Mouse (Mus musculus): ENCODE measurements around the gene Gm29797. TPM values are rescaled to one million over a fixed set of nuclear protein-coding genes. Genes with fewer than 3 reads are reported as not detected.

The Gm29797 gene
- polyA plus RNA-seq (2012; ENCODE audit: low replicate concordance) = not detected in 2 replicates

GRCm38 (mm10) chr2:181656734-181657133 is at the start of gene Gm29797:
Gm29797 (plus strand) TSS chr2:181657034.

GRCm38 (mm10) chr2:181671326-181671725 is 14.5 kb downstream of the Gm29797 start, which contains the start of gene Sox18:
Sox18 (minus strand) TSS chr2:181671640.

GRCm38 (mm10) chr2:181679951-181680715 is 23.3 kb downstream of the Gm29797 start, which contains the start of gene Tcea2:
Tcea2 (plus strand) TSS chr2:181680310.

GRCm38 (mm10) chr2:181693339-181694280 is 36.8 kb downstream of the Gm29797 start, which contains the start of gene Rgs19:
Rgs19 (minus strand) TSS chr2:181693977.

GRCm38 (mm10) chr2:181698241-181698640 is 41.4 kb downstream of the Gm29797 start, which contains the start of gene Lkaaear1:
Lkaaear1 (minus strand) TSS chr2:181698442.

Other genes with a start within 250 kb of the Gm29797 start
- 2.7 TPM in 2 replicates for gene Zbtb46, start 197.6 kb upstream of the Gm29797 start, polyA plus RNA-seq (2012; ENCODE audit: low replicate concordance)
- gene Abhd16b, start 163.8 kb upstream of the Gm29797 start, polyA plus RNA-seq (2012; ENCODE audit: low replicate concordance) = 0.08 and 0.12 TPM in 2 replicates
- 4.3 and 46.6 TPM in 2 replicates for gene Tpd52l2, start 159.9 kb upstream of the Gm29797 start, polyA plus RNA-seq (2012; ENCODE audit: low replicate concordance)
- gene Dnajc5, start 136.5 kb upstream of the Gm29797 start, polyA plus RNA-seq (2012; ENCODE audit: low replicate concordance) = 38.7 and 70.5 TPM in 2 replicates
- 93.4 and 215 TPM in 2 replicates for gene Uckl1, start 72.1 kb upstream of the Gm29797 start, polyA plus RNA-seq (2012; ENCODE audit: low replicate concordance)
- 12.0 and 21.1 TPM in 2 replicates for gene Prpf6, start 65.2 kb upstream of the Gm29797 start, polyA plus RNA-seq (2012; ENCODE audit: low replicate concordance)
- gene Zfp512b, start 64.2 kb upstream of the Gm29797 start, polyA plus RNA-seq (2012; ENCODE audit: low replicate concordance) = 84.7 and 206 TPM in 2 replicates
- 17.3 and 21.9 TPM in 2 replicates for gene Samd10, start 57.8 kb upstream of the Gm29797 start, polyA plus RNA-seq (2012; ENCODE audit: low replicate concordance)
- gene Sox18, start 14.6 kb downstream of the Gm29797 start, polyA plus RNA-seq (2012; ENCODE audit: low replicate concordance) = 2.2 and 9.7 TPM in 2 replicates
- 10.6 and 34.3 TPM in 2 replicates for gene Tcea2, start 23.3 kb downstream of the Gm29797 start, polyA plus RNA-seq (2012; ENCODE audit: low replicate concordance)
- 174 and 368 TPM in 2 replicates for gene Rgs19, start 36.9 kb downstream of the Gm29797 start, polyA plus RNA-seq (2012; ENCODE audit: low replicate concordance)
- not detected in 2 replicates for gene Lkaaear1, start 41.4 kb downstream of the Gm29797 start, polyA plus RNA-seq (2012; ENCODE audit: low replicate concordance)
- gene Oprl1, start 58.0 kb downstream of the Gm29797 start, polyA plus RNA-seq (2012; ENCODE audit: low replicate concordance) = 0.05 TPM in 1 of 2 replicates, not detected in the other
- gene Myt1, start 106.3 kb downstream of the Gm29797 start, polyA plus RNA-seq (2012; ENCODE audit: low replicate concordance) = not detected in 2 replicates
- gene Pcmtd2, start 180.8 kb downstream of the Gm29797 start, polyA plus RNA-seq (2012; ENCODE audit: low replicate concordance) = 3.2 and 40.7 TPM in 2 replicates
- 0.14 and 1.7 TPM in 2 replicates for gene Polr3k, start 207.3 kb downstream of the Gm29797 start, polyA plus RNA-seq (2012; ENCODE audit: low replicate concordance)

Measured in hematopoietic multipotent progenitor cell, adult 10-12 weeks (in vitro differentiated cells).